Mouse (Mus musculus) heart, embryonic 11.5 days (tissue): ENCODE data around the gene Mxra8. TPM values are rescaled to one million over a fixed set of nuclear protein-coding genes. Genes with fewer than 3 reads are reported as not detected.

Experiments used
- ATAC-seq: fragments of 200-750 bp; cut with Nextera tagmentation; replicated peaks from 2 replicates; pipeline ENCODE4 v1.8.0; 2017; ENCODE audit warnings: moderate library complexity; ENCODE audit not compliant: insufficient number of reproducible peaks, low FRiP score, low TSS enrichment
- H3K27ac ChIP-seq: fragments of 300-500 bp; sonication (generic); 2 replicates; pipeline ENCODE4 v1.5.1; 2014; ENCODE audit warnings: mild to moderate bottlenecking, low read depth, low read length
- H3K27me3 ChIP-seq: fragments of 300-500 bp; sonication (generic); 2 replicates; pipeline ENCODE4 v1.6.1; 2014; ENCODE audit warnings: mild to moderate bottlenecking, low read length, mixed read lengths; ENCODE audit not compliant: control insufficient read depth, insufficient read depth
- H3K36me3 ChIP-seq: fragments of 300-500 bp; sonication (generic); 2 replicates; pipeline ENCODE4 v1.6.1; 2014; ENCODE audit warnings: mild to moderate bottlenecking, low read length, moderate library complexity, mixed read lengths; ENCODE audit not compliant: control insufficient read depth, insufficient read depth
- H3K4me1 ChIP-seq: fragments of 300-500 bp; sonication (generic); 2 replicates; pipeline ENCODE4 v1.6.1; 2014; ENCODE audit warnings: low read length; ENCODE audit not compliant: control insufficient read depth, insufficient read depth
- H3K4me2 ChIP-seq: fragments of 300-500 bp; sonication (generic); 2 replicates; pipeline ENCODE4 v1.6.1; 2014; ENCODE audit warnings: mild to moderate bottlenecking, moderate library complexity
- H3K4me3 ChIP-seq: fragments of 300-500 bp; sonication (generic); 2 replicates; pipeline ENCODE4 v1.5.1; 2014; ENCODE audit warnings: low read depth, low read length
- H3K9ac ChIP-seq: fragments of 300-500 bp; sonication (generic); 2 replicates; pipeline ENCODE4 v1.6.1; 2014; ENCODE audit warnings: mild to moderate bottlenecking, low read depth, low read length, moderate library complexity
- H3K9me3 ChIP-seq: fragments of 300-500 bp; sonication (generic); replicated peaks from 2 replicates; pipeline ENCODE4 v1.6.1; 2016; ENCODE audit warnings: low read length; ENCODE audit not compliant: control insufficient read depth
- WGBS: fragments of 180-500 bp; shearing (Covaris S2); extraction: QIAGEN DNeasy Blood & Tissue Kit; methylation state at CpG from one replicate; pipeline ENCODE4 v1.1.7; 2014; ENCODE audit not compliant: insufficient replicate concordance; 5-methylcytosine and 5-hydroxymethylcytosine counted together
- polyA plus RNA-seq: library from polyadenylated mRNA; unstranded; fragments of >200 nt; fragmentation: Nextera tagmentation; extraction: Ambion mirVana; gene quantifications from 2 replicates; pipeline ENCODE4 v1.2.1, GENCODE M21; 2014

Gene Mxra8
- polyA plus RNA-seq, 1 experiment from 2014 or later, result 34.5 TPM

- H3K9me3 ChIP-seq, result no peaks in the 10 kb centered on the region
- peak within 1 kb of the TSS; percentile 84 for H3K9ac ChIP-seq
- peak within 1 kb of the TSS; percentile 92 for H3K27ac ChIP-seq
- no peaks in the 10 kb centered on the region for H3K27me3 ChIP-seq
- peaks cover 8% of the 10 kb centered on the region for H3K36me3 ChIP-seq
- ATAC-seq, result peak; percentile 90
- peak within 1 kb of the TSS; percentile 93 for H3K4me3 ChIP-seq
- H3K4me2 ChIP-seq, result peak within 1 kb of the TSS; percentile 96
- under 1% methylated on average over 49 of the region's 49 CpGs for WGBS
- H3K4me1 ChIP-seq, result peaks cover 10% of the 10 kb centered on the region
Observed at GRCm38 (mm10) chr4:155831205-155831766, 8.2 kb upstream of the Mxra8 start, which contains the start of gene Aurkaip1. Aurkaip1 (plus strand) TSS chr4:155831272.

- peak; percentile 2; the same call in 1 of the 2 replicates for ATAC-seq
- peak overlapping the region; percentile 93 for H3K4me3 ChIP-seq
- under 1% methylated on average over 25 of the region's 25 CpGs for WGBS
- H3K4me1 ChIP-seq, result peaks cover 10% of the 10 kb centered on the region
- peak overlapping the region; percentile 84 for H3K9ac ChIP-seq
- H3K27me3 ChIP-seq, result no peaks in the 10 kb centered on the region
- H3K27ac ChIP-seq, result peak overlapping the region; percentile 92
- H3K36me3 ChIP-seq, result peaks cover 8% of the 10 kb centered on the region; the same call in 1 of the 2 replicates
- no peaks in the 10 kb centered on the region for H3K9me3 ChIP-seq
- peak overlapping the region; percentile 96 for H3K4me2 ChIP-seq
Observed at GRCm38 (mm10) chr4:155831831-155832230, 7.6 kb upstream of the Mxra8 start.

GRCm38 (mm10) chr4:155832321-155832720 is 7.2 kb upstream of the Mxra8 start:
- Histone ChIP-seq H3K4me3 (peak overlapping the region; percentile 93), H3K27ac (no peak overlapping the region), H3K27me3 (no peaks in the 10 kb centered on the region), H3K4me1 (peaks cover 10% of the 10 kb centered on the region), H3K36me3 (peaks cover 8% of the 10 kb centered on the region; the same call in 1 of the 2 replicates), H3K9me3 (no peaks in the 10 kb centered on the region), H3K9ac (peak overlapping the region; percentile 84), H3K4me2 (peak overlapping the region; percentile 96)
- WGBS, result 51% methylated on average over 10 of the region's 10 CpGs
- no peak for ATAC-seq

- no peaks in the 10 kb centered on the region for H3K27me3 ChIP-seq
- H3K9ac ChIP-seq, result no peak overlapping the region
- ATAC-seq, result no peak
- peaks cover 4% of the 10 kb centered on the region; the same call in 1 of the 2 replicates for H3K36me3 ChIP-seq
- H3K27ac ChIP-seq, result no peak overlapping the region
- no peak overlapping the region for H3K4me2 ChIP-seq
- 84% methylated on average over 4 of the region's 4 CpGs for WGBS
- peaks cover 18% of the 10 kb centered on the region for H3K4me1 ChIP-seq
- H3K9me3 ChIP-seq, result no peaks in the 10 kb centered on the region
- H3K4me3 ChIP-seq, result no peak overlapping the region
Observed at GRCm38 (mm10) chr4:155833234-155833633, 6.2 kb upstream of the Mxra8 start.

- Histone ChIP-seq H3K9me3 (no peaks in the 10 kb centered on the region), H3K4me1 (peaks cover 21% of the 10 kb centered on the region), H3K9ac (peak overlapping the region; percentile 34; the same call in 1 of the 2 replicates), H3K27ac (no peak overlapping the region), H3K4me2 (peak overlapping the region; percentile 12; the same call in 1 of the 2 replicates), H3K4me3 (no peak overlapping the region), H3K27me3 (no peaks in the 10 kb centered on the region), H3K36me3 (peaks cover 4% of the 10 kb centered on the region; the same call in 1 of the 2 replicates)
- no peak for ATAC-seq
- WGBS, result 28% methylated on average over 2 of the region's 2 CpGs
Observed at GRCm38 (mm10) chr4:155833836-155834235, 5.6 kb upstream of the Mxra8 start.

GRCm38 (mm10) chr4:155837404-155838010 is 2.0 kb upstream of the Mxra8 start:
- Histone ChIP-seq H3K4me1 (peaks cover 42% of the 10 kb centered on the region), H3K4me3 (no peak overlapping the region), H3K9me3 (no peaks in the 10 kb centered on the region), H3K27ac (peak overlapping the region; percentile 47; the same call in 1 of the 2 replicates), H3K9ac (no peak overlapping the region), H3K27me3 (peaks cover 5% of the 10 kb centered on the region; the same call in 1 of the 2 replicates), H3K36me3 (peaks cover 4% of the 10 kb centered on the region; the same call in 1 of the 2 replicates), H3K4me2 (no peak overlapping the region)
- 56% methylated on average over 11 of the region's 11 CpGs for WGBS
- no peak for ATAC-seq

GRCm38 (mm10) chr4:155838187-155839153 is 1.0 kb upstream of the Mxra8 start:
- peaks cover 42% of the 10 kb centered on the region for H3K4me1 ChIP-seq
- H3K4me2 ChIP-seq, result no peak overlapping the region
- H3K27ac ChIP-seq, result peak overlapping the region; percentile 47

More at GRCm38 (mm10) chr4:155838187-155839153, 1.0 kb upstream of the Mxra8 start:
- WGBS, result 42% methylated on average over 8 of the region's 8 CpGs
- ATAC-seq, result no peak
- Histone ChIP-seq H3K36me3 (no peaks in the 10 kb centered on the region; the same call in 1 of the 2 replicates), H3K4me3 (no peak overlapping the region), H3K9me3 (no peaks in the 10 kb centered on the region), H3K27me3 (peaks cover 5% of the 10 kb centered on the region; the same call in 1 of the 2 replicates), H3K9ac (no peak overlapping the region)
